Mouse (Mus musculus): ENCODE measurements at regions not wholly inside any gene's neighbourhood (a gene's known extent, or its start where the extent isn't known, plus 50 kb on each side); places are given as distances from the start of the nearest gene placed in this dataset.

DNA sequence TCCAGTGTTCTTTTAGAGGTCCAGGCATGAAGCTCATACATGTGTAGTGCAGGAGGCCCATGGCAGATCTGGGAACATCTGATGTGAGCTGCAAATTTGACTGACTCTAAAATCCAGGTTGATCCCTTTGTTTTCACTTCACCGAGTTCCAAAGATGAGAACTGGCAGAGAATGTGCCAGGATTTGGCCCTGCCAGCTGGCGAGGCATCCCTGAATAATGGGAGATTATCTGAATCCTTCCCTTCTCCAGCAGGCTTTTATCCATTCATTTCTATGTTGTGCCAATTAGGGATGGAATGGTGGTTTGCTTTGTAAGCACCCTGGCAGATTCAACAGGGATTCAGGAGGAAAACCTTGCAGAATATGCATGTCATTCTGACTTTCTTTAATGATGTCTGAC lies 318.7 kb upstream of the Fam98a start:
- TF ChIP-seq CTCF (IDR thresholded peaks at IDR 0.05; ENCODE audit: insufficient read depth, low read depth, low read length) = no peak
- no peak for TF ChIP-seq POLR2A (IDR thresholded peaks at IDR 0.05; ENCODE audit: insufficient read depth, low read depth, low read length)

Measured in olfactory bulb, adult 2 months (tissue).